Mouse (Mus musculus): ENCODE data around the gene Mybbp1a. TPM values are rescaled to one million over a fixed set of nuclear protein-coding genes. Genes with fewer than 3 reads are reported as not detected.
"Not testable (repeated sequence)": the region's sequence is repeated elsewhere in the genome, so short reads cannot be mapped to it uniquely, and the experiment has no call there.

The Mybbp1a gene
- polyA plus RNA-seq, 1 experiment = 32.8 TPM

DNA sequence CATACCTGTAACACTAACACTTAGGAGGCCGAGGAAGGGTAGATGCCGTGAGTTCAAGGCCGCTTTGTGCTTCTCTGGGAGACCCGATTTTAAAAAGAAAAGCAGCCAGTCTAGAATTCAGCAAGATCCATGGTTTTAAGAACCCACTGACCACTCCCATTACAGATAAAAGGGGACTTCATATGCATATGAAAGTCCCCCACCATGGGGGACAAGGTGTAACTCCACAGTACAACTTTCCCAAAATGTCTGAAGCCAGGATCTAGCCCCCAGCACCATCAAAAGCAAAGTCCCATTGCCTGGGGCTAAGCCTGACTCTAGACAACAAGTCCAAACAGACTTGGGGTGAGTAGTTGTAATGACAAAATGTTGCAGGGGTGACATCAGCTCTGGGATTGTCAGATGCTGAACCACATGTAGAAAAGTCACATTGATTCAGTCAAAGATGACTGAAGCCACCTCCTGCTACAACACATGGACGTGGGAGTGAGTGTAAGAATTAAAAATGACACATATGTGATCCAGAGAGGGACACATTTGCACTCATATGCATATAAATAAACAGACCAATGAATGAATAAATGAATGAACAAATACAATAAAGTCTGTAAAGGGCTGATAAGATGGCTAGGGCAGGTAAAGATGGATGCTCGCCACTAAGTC is 20.6 kb upstream of the Mybbp1a start:
- DNase-seq = no peak
- no peaks in the 10 kb centered on the region for H3K4me1 ChIP-seq (ENCODE audit: control insufficient read depth, insufficient read depth, low read length)
- H3K4me3 ChIP-seq (replicated peaks; ENCODE audit: extremely low read depth, low read depth, low read length) = no peak overlapping the region
- WGBS = 88% methylated on average over 6 of the region's 6 CpGs
- TF ChIP-seq POLR2A (IDR thresholded peaks at IDR 0.05; ENCODE audit: borderline replicate concordance, extremely low read depth, low read depth, low read length) (no peak), CTCF (IDR thresholded peaks at IDR 0.05; ENCODE audit: insufficient read depth, low read length) (no peak)

DNA sequence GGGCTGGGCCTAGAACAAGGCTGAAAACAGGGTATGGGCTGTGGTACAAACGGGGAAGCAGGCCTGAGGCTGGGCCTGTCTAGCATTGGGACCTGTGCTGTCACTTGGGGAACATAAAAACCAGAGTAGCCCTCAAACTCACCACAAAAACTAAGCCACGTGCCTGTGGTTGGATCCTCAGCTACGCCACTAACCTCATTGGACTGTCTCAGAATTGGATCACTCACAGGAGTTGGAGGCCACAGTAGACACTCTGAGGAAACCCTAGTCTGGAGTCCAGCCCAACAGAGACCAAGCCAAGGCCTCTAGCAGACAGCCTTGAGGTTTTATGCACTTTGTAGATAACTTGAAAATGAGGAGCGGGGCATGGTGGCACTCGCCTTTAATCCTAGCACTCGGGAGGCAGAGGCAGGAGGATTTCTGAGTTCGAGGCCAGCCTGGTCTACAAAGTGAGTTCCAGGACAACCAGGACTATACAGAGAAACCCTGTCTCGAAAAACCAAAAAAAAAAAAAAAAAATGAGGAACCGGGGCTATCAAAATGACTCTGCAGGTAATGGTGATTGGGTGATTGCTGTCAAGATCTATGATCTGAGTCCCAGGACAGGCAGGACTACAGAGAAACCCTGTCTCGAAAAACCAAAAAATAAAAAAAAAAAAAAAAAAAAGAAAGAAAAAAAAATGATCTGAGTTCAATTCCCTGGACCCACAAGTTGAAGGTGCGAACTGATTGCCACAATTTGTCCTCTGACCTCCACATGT is 19.5 kb upstream of the Mybbp1a start:
- Histone ChIP-seq H3K4me3 (replicated peaks; ENCODE audit: extremely low read depth, low read depth, low read length) (no peak overlapping the region), H3K4me1 (ENCODE audit: control insufficient read depth, insufficient read depth, low read length) (no peaks in the 10 kb centered on the region)
- 85% methylated on average over 11 of the region's 11 CpGs for WGBS
- TF ChIP-seq POLR2A (IDR thresholded peaks at IDR 0.05; ENCODE audit: borderline replicate concordance, extremely low read depth, low read depth, low read length) (no peak), CTCF (IDR thresholded peaks at IDR 0.05; ENCODE audit: insufficient read depth, low read length) (no peak)
- no peak for DNase-seq

DNA sequence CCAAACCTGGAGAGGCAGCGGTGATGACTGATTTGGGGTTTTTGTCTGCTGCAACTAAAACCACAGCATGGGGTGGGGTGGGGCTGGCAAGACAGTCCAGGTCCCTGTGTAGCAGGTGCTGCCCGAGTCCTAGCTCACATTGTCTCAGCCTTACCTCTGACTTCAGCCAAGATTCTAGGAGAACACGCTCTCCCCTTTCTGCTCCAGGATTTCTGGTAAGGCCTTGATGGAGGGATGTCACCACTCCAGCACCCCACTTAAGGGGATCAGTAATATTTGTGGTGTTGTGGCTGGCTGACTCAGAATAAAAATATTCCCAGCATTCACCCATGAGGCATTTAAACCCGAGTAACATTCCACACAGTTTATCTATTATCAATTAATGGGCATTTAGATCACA is 17.5 kb upstream of the Mybbp1a start:
- no peaks in the 10 kb centered on the region for H3K4me1 ChIP-seq (ENCODE audit: control insufficient read depth, insufficient read depth, low read length)
- H3K4me3 ChIP-seq (replicated peaks; ENCODE audit: extremely low read depth, low read depth, low read length) = no peak overlapping the region
- TF ChIP-seq CTCF (IDR thresholded peaks at IDR 0.05; ENCODE audit: insufficient read depth, low read length) (no peak), POLR2A (IDR thresholded peaks at IDR 0.05; ENCODE audit: borderline replicate concordance, extremely low read depth, low read depth, low read length) (no peak)
- WGBS = 69% methylated on average over 4 of the region's 4 CpGs
- DNase-seq = no peak

DNA sequence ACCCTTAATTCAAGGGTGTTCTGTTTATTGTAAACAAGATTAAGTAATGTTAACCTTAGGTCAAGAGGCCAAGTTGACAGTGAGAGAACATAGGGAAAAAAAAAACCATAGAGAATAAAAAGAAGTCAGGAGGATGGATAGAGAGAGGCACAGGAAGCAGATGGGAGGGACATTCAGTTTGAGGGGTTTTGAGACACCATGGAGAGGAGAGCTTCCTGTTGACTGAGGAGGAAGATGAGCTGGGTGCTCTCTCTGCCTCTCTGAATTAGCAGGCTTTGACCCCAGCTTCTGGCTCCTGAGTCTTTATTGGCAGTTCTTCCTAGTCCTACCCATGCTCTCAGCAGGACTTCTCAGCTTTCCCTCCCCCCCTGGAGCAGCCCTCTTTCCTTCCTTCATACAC is 16.0 kb upstream of the Mybbp1a start:
- Histone ChIP-seq H3K4me1 (ENCODE audit: control insufficient read depth, insufficient read depth, low read length) (no peaks in the 10 kb centered on the region), H3K4me3 (replicated peaks; ENCODE audit: extremely low read depth, low read depth, low read length) (no peak overlapping the region)
- DNase-seq = no peak
- TF ChIP-seq POLR2A (IDR thresholded peaks at IDR 0.05; ENCODE audit: borderline replicate concordance, extremely low read depth, low read depth, low read length) = no peak
- TF ChIP-seq CTCF (IDR thresholded peaks at IDR 0.05; ENCODE audit: insufficient read depth, low read length) = no peak

- Histone ChIP-seq H3K4me3 (replicated peaks; ENCODE audit: extremely low read depth, low read depth, low read length) (no peak overlapping the region), H3K4me1 (ENCODE audit: control insufficient read depth, insufficient read depth, low read length) (no peaks in the 10 kb centered on the region)
- TF ChIP-seq POLR2A (IDR thresholded peaks at IDR 0.05; ENCODE audit: borderline replicate concordance, extremely low read depth, low read depth, low read length) = no peak
- no peak for TF ChIP-seq CTCF (IDR thresholded peaks at IDR 0.05; ENCODE audit: insufficient read depth, low read length)
- no peak for DNase-seq
Measured at GRCm38 (mm10) chr11:72426884-72427283, 14.3 kb upstream of the Mybbp1a start.

DNA sequence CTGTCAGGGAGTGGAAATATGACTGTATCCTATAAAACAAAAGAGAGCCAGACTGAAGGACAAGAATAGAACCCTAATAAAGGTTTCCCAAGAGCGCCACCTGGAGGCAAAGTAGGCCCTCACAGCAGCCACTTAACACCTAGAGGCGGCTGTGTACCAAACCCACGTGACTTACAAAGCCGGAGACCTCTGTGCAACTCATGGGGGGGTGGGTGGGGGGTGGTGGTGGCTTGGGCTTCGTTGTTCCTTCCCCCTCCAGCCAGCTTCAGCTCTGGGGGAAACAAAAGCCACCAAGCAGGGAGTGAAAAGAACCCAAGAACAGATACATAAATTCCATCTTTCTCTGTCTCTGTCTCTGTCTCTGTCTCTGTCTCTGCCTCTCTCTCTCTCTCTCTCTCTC is 12.5 kb upstream of the Mybbp1a start:
- TF ChIP-seq POLR2A (IDR thresholded peaks at IDR 0.05; ENCODE audit: borderline replicate concordance, extremely low read depth, low read depth, low read length) (no peak), CTCF (IDR thresholded peaks at IDR 0.05; ENCODE audit: insufficient read depth, low read length) (peak; percentile 69)
- no peaks in the 10 kb centered on the region for H3K4me1 ChIP-seq (ENCODE audit: control insufficient read depth, insufficient read depth, low read length)
- DNase-seq = peak; percentile 82
- 1% methylated on average over 5 of the region's 5 CpGs for WGBS
- H3K4me3 ChIP-seq (replicated peaks; ENCODE audit: extremely low read depth, low read depth, low read length) = no peak overlapping the region

GRCm38 (mm10) chr11:72429288-72429690 is 11.9 kb upstream of the Mybbp1a start:
- peak; percentile 72 for DNase-seq
- TF ChIP-seq CTCF (IDR thresholded peaks at IDR 0.05; ENCODE audit: insufficient read depth, low read length) = peak; percentile 95
- no peak for TF ChIP-seq POLR2A (IDR thresholded peaks at IDR 0.05; ENCODE audit: borderline replicate concordance, extremely low read depth, low read depth, low read length)
- Histone ChIP-seq H3K4me1 (ENCODE audit: control insufficient read depth, insufficient read depth, low read length) (no peaks in the 10 kb centered on the region), H3K4me3 (replicated peaks; ENCODE audit: extremely low read depth, low read depth, low read length) (peak overlapping the region; percentile 27)
- 25% methylated on average over 7 of the region's 7 CpGs for WGBS

- DNase-seq; H3K4me3 ChIP-seq (replicated peaks; ENCODE audit: extremely low read depth, low read depth, low read length); H3K4me1 ChIP-seq (ENCODE audit: control insufficient read depth, insufficient read depth, low read length): not testable (repeated sequence)
- 68% methylated on average over 9 of the region's 9 CpGs for WGBS
Measured at GRCm38 (mm10) chr11:72430311-72431068, 10.7 kb upstream of the Mybbp1a start.

GRCm38 (mm10) chr11:72434963-72435693 is 6.0 kb upstream of the Mybbp1a start, which contains the start of gene Ggt6:
TSS of gene Ggt6 (plus strand) at chr11:72435526.
- no peak within 1 kb of the TSS for H3K4me3 ChIP-seq (replicated peaks; ENCODE audit: extremely low read depth, low read depth, low read length)
- 59% methylated on average over 11 of the region's 11 CpGs for WGBS
- no peak for TF ChIP-seq POLR2A (IDR thresholded peaks at IDR 0.05; ENCODE audit: borderline replicate concordance, extremely low read depth, low read depth, low read length)
- no peak for TF ChIP-seq CTCF (IDR thresholded peaks at IDR 0.05; ENCODE audit: insufficient read depth, low read length)
- no peaks in the 10 kb centered on the region for H3K4me1 ChIP-seq (ENCODE audit: control insufficient read depth, insufficient read depth, low read length)
- DNase-seq = no peak

Measured in lung, adult 2 months (tissue).